Mouse (Mus musculus) neural tube, embryonic 11.5 days (tissue): ENCODE measurements around the gene Vps4b. TPM values are rescaled to one million over a fixed set of nuclear protein-coding genes. Genes with fewer than 3 reads are reported as not detected.
"Not testable (repeated sequence)": the region's sequence is repeated elsewhere in the genome, so short reads cannot be mapped to it uniquely, and the experiment has no call there.

Source experiments
- ATAC-seq: fragments of 200-750 bp; cut with Nextera tagmentation; 2 replicates; pipeline ENCODE4 v1.8.0; 2017; ENCODE audit warnings: moderate number of reproducible peaks, mild to moderate bottlenecking, moderate TSS enrichment, moderate library complexity; ENCODE audit not compliant: insufficient read depth, low FRiP score, low TSS enrichment
- DNase-seq: peaks from one replicate; pipeline ENCODE4 v3.0.0-alpha.2; 2015; ENCODE audit warnings: low spot score
- H3K27ac ChIP-seq: fragments of 300-500 bp; sonication (generic); 2 replicates; pipeline ENCODE4 v1.5.1; 2014; ENCODE audit warnings: low read depth, mild to moderate bottlenecking, low read length
- H3K27me3 ChIP-seq: fragments of 300-500 bp; sonication (generic); 2 replicates; pipeline ENCODE4 v1.6.1; 2014; ENCODE audit warnings: mild to moderate bottlenecking, low read length, mixed read lengths; ENCODE audit not compliant: control insufficient read depth, insufficient read depth
- H3K36me3 ChIP-seq: fragments of 300-500 bp; sonication (generic); 2 replicates; pipeline ENCODE4 v1.6.1; 2014; ENCODE audit warnings: mild to moderate bottlenecking, low read length, moderate library complexity, mixed read lengths; ENCODE audit not compliant: control insufficient read depth, insufficient read depth
- H3K4me1 ChIP-seq: fragments of 300-500 bp; sonication (generic); 2 replicates; pipeline ENCODE4 v1.6.1; 2014; ENCODE audit warnings: low read length, mixed read lengths; ENCODE audit not compliant: control insufficient read depth, insufficient read depth
- H3K4me2 ChIP-seq: fragments of 300-500 bp; sonication (generic); 2 replicates; pipeline ENCODE4 v1.6.1; 2014; ENCODE audit warnings: low read depth, mild to moderate bottlenecking, moderate library complexity
- H3K4me3 ChIP-seq: fragments of 300-500 bp; sonication (generic); 2 replicates; pipeline ENCODE4 v1.5.1; 2014; ENCODE audit warnings: low read depth, low read length
- H3K9ac ChIP-seq: fragments of 300-500 bp; sonication (generic); 2 replicates; pipeline ENCODE4 v1.6.1; 2014; ENCODE audit warnings: mild to moderate bottlenecking, low read length
- H3K9me3 ChIP-seq: fragments of 300-500 bp; sonication (generic); 2 replicates; pipeline ENCODE4 v1.6.1; 2016; ENCODE audit warnings: low read length; ENCODE audit not compliant: control insufficient read depth
- WGBS: fragments of 180-500 bp; shearing (Covaris S2); extraction: QIAGEN DNeasy Blood & Tissue Kit; methylation state at CpG from one replicate; pipeline ENCODE4 v1.1.7; 2014; 5-methylcytosine and 5-hydroxymethylcytosine counted together
- polyA plus RNA-seq: library from polyadenylated mRNA; unstranded; fragments of >200 nt; fragmentation: Nextera tagmentation; extraction: Ambion mirVana; gene quantifications from 2 replicates; pipeline ENCODE4 v1.2.1, GENCODE M21; 2014

Vps4b gene
- polyA plus RNA-seq, 1 experiment from 2014 or later, result 84.9 TPM

GRCm38 (mm10) chr1:106740735-106741134 lies 55.8 kb downstream of the Vps4b start:
- Histone ChIP-seq H3K4me3 (no peak overlapping the region), H3K36me3 (no peaks in the 10 kb centered on the region), H3K9ac (no peak overlapping the region), H3K4me1 (no peaks in the 10 kb centered on the region), H3K9me3 (no peaks in the 10 kb centered on the region), H3K27ac (no peak overlapping the region), H3K27me3 (no peaks in the 10 kb centered on the region), H3K4me2 (no peak overlapping the region)
- no peak for DNase-seq
- 95% methylated on average over 4 of the region's 4 CpGs for WGBS
- no peak for ATAC-seq

DNA sequence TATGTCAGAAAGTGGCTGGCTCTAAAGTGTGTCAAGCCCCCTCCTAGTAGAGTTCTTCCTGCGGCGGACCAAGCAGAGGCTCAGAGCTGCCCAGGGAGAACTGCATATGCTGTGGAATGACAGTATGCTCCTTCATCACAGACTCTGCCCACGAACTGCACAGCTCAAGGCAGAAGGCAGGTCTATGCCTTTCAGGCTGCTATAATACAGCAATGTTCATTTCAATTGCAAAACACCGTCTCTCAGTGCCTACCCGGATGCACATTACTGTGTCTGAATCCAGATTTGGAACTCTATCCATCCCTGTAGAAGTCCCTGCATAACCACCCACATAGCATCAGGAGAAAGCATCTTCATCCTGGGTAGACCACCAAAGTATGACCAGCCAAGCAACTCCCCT lies 56.7 kb downstream of the Vps4b start:
- WGBS, result 94% methylated on average over 5 of the region's 5 CpGs
- no peak overlapping the region for H3K4me2 ChIP-seq
- H3K27me3 ChIP-seq, result no peaks in the 10 kb centered on the region

GRCm38 (mm10) chr1:106738092-106738491 lies 58.4 kb downstream of the Vps4b start:
- no peaks in the 10 kb centered on the region for H3K9me3 ChIP-seq
- H3K4me1 ChIP-seq, result no peaks in the 10 kb centered on the region
- no peak overlapping the region for H3K4me2 ChIP-seq
- no peak overlapping the region for H3K4me3 ChIP-seq
- no peak for ATAC-seq
- no peak overlapping the region for H3K9ac ChIP-seq
- H3K27me3 ChIP-seq, result no peaks in the 10 kb centered on the region
- DNase-seq, result no peak
- WGBS, result 87% methylated on average over 3 of the region's 3 CpGs
- no peaks in the 10 kb centered on the region for H3K36me3 ChIP-seq
- H3K27ac ChIP-seq, result no peak overlapping the region

More for the DNA sequence above, 56.7 kb downstream of the Vps4b start:
- H3K9me3 ChIP-seq, result no peaks in the 10 kb centered on the region
- H3K36me3 ChIP-seq, result no peaks in the 10 kb centered on the region
- DNase-seq (no peak), ATAC-seq (no peak)
- H3K9ac ChIP-seq, result no peak overlapping the region
- no peaks in the 10 kb centered on the region for H3K4me1 ChIP-seq
- no peak overlapping the region for H3K4me3 ChIP-seq
- H3K27ac ChIP-seq, result no peak overlapping the region

DNA sequence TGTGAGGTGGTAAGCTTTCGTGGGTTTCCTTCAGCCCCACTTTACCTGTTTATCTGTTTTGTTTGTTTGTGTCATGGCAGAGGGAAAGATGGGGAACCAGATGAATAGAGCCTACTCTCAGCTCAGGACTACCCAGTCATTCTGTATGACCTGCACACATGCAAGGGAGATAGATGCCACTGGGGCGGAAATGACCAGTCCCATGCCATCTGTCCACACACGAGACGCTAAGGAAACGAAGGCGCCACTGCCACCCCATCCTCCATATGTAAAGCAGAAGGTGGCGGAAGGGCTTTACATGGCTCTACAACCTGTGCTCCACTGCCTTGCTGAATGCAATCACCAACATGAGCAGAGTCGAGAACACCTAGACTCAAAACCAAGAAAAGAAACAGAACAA lies 60.3 kb downstream of the Vps4b start:
- 94% methylated on average over 8 of the region's 8 CpGs for WGBS
- Histone ChIP-seq H3K4me1 (no peaks in the 10 kb centered on the region), H3K36me3 (no peaks in the 10 kb centered on the region), H3K9me3 (no peaks in the 10 kb centered on the region), H3K27ac (no peak overlapping the region), H3K4me3 (no peak overlapping the region), H3K4me2 (no peak overlapping the region), H3K27me3 (no peaks in the 10 kb centered on the region), H3K9ac (no peak overlapping the region)
- ATAC-seq (no peak), DNase-seq (no peak)

DNA sequence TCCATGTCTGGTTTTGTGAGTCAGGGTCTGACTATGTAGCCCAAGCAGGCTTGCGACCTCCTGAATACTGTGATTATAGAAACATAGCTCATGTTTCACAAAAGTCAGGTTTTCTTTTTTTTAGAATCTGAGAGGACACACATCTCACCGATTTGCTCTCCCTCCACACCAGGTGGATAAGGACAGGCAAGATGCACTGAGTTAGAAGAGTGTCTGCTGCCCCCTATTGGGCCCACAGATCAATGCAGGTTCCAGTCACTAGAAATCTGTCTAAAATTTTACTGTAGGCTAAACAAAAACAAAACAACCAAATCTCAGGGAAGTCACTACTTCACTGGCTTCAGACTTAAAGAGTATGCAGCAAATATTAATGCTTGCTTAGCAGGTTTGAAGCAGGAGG lies 60.9 kb downstream of the Vps4b start:
- H3K4me3 ChIP-seq, result no peak overlapping the region
- H3K9ac ChIP-seq, result no peak overlapping the region
- H3K9me3 ChIP-seq, result no peaks in the 10 kb centered on the region
- H3K27ac ChIP-seq, result no peak overlapping the region
- H3K36me3 ChIP-seq, result no peaks in the 10 kb centered on the region
- no peak for ATAC-seq
- DNase-seq, result peak; percentile 53
- WGBS, result 64% methylated on average over 2 of the region's 2 CpGs
- no peak overlapping the region for H3K4me2 ChIP-seq
- no peaks in the 10 kb centered on the region for H3K4me1 ChIP-seq
- H3K27me3 ChIP-seq, result no peaks in the 10 kb centered on the region

- Histone ChIP-seq H3K4me2 (no peak overlapping the region), H3K4me3 (no peak overlapping the region), H3K36me3 (no peaks in the 10 kb centered on the region), H3K4me1 (no peaks in the 10 kb centered on the region), H3K9ac (no peak overlapping the region), H3K9me3 (no peaks in the 10 kb centered on the region), H3K27me3 (no peaks in the 10 kb centered on the region), H3K27ac (no peak overlapping the region)
- no peak for DNase-seq
- WGBS, result 30% methylated on average over 5 of the region's 5 CpGs
- no peak for ATAC-seq
Measured at GRCm38 (mm10) chr1:106722061-106722460, 74.5 kb downstream of the Vps4b start.

DNA sequence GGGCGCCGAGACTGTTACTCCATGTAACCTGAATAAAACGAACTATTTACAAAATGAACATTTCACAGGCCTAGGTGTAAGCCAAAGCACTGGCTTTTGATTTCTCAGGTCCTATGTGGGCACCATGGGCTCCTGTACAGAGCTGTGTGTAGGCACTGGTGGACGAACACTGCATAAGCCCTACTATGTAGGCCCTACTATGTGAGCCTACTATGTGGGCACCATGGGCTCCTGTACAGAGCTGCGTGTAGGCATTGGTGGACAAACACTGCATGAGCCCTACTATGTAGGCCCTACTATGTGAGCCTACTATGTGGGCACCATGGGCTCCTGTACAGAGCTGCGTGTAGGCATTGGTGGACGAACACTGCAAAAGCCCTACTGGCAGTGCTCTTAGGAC lies 78.8 kb downstream of the Vps4b start:
- WGBS, result 80% methylated on average over 7 of the region's 7 CpGs
- H3K27me3 ChIP-seq, H3K36me3 ChIP-seq, H3K27ac ChIP-seq, H3K4me1 ChIP-seq, H3K9ac ChIP-seq, H3K4me3 ChIP-seq, H3K9me3 ChIP-seq, H3K4me2 ChIP-seq, DNase-seq, ATAC-seq: not testable (repeated sequence)

DNA sequence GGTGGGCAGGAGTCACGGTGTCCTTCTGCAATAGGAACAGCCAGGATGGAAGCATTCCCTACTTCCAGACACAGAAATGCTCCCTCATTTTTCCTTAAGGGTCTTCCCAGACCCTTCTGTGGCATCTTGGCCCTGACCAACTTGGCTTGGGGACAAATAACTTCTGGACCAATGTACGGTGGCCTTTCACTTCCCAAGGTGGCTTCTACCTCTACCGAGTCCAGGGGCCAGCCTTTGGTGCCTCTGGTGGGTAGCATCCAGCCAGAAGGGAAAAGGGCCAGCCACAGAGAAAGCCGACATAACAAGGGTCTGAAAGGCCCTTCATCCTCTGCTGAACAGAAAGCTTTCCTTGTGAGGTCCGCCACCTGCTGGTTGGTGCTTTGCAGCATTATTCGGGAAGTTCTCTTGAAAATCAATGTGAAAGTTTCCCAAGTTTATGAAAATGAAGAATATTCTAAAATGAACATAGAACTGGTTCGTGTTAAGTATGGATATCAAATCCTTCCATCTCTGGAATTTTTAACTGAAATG lies 79.4 kb downstream of the Vps4b start:
- ATAC-seq (no peak), DNase-seq (peak; percentile 78)
- no peaks in the 10 kb centered on the region for H3K27me3 ChIP-seq
- 37% methylated on average over 7 of the region's 7 CpGs for WGBS
- no peak overlapping the region for H3K4me2 ChIP-seq
- H3K4me1 ChIP-seq, result peaks cover 4% of the 10 kb centered on the region; the same call in 1 of the 2 replicates
- no peak overlapping the region for H3K27ac ChIP-seq
- no peaks in the 10 kb centered on the region for H3K36me3 ChIP-seq
- H3K4me3 ChIP-seq, result no peak overlapping the region
- no peak overlapping the region for H3K9ac ChIP-seq
- H3K9me3 ChIP-seq, result no peaks in the 10 kb centered on the region

- Histone ChIP-seq H3K27ac (no peak overlapping the region), H3K9ac (no peak overlapping the region), H3K4me1 (peaks cover 8% of the 10 kb centered on the region; the same call in 1 of the 2 replicates), H3K36me3 (no peaks in the 10 kb centered on the region), H3K9me3 (no peaks in the 10 kb centered on the region), H3K4me2 (no peak overlapping the region), H3K27me3 (no peaks in the 10 kb centered on the region), H3K4me3 (no peak overlapping the region)
- WGBS, result 88% methylated on average over 3 of the region's 3 CpGs
- DNase-seq (no peak), ATAC-seq (no peak)
Measured at GRCm38 (mm10) chr1:106716141-106716540, 80.4 kb downstream of the Vps4b start.
